Mouse (Mus musculus): ENCODE data around the gene Cenpk. TPM values are rescaled to one million over a fixed set of nuclear protein-coding genes. Genes with fewer than 3 reads are reported as not detected.
A peak's percentile ranks its signal among the peaks of the same experiment; 100 is the strongest.
"Not testable (repeated sequence)": the region's sequence is repeated elsewhere in the genome, so short reads cannot be mapped to it uniquely, and the experiment has no call there.

The Cenpk gene
- under 1 TPM in 3 of 4 experiments, not detected in 1; 0.19 to 0.43 (median 0.34) TPM for total RNA-seq (2022)

- peak; percentile 84 to 88 for DNase-seq (ENCODE audit: low spot score in 2 of 2)
Measured at GRCm38 (mm10) chr13:104228384-104229066, at the start of gene Cenpk, which contains the start of gene Ppwd1. Cenpk (plus strand) TSS chr13:104228611. Ppwd1 (minus strand) TSS chr13:104228843.

GRCm38 (mm10) chr13:104178650-104179121, 49.7 kb upstream of the Cenpk start, which contains the start of gene Trim23:
Trim23 (plus strand) TSS chr13:104178797.
- peak; percentile 93 to 98 for DNase-seq (ENCODE audit: low spot score in 2 of 2)

- no peak for DNase-seq (ENCODE audit: low spot score in 2 of 2)
Measured at GRCm38 (mm10) chr13:104179176-104179888, 49.1 kb upstream of the Cenpk start.

- no peak for DNase-seq (ENCODE audit: low spot score in 2 of 2)
Measured at GRCm38 (mm10) chr13:104187357-104187756, 41.1 kb upstream of the Cenpk start.

- DNase-seq (ENCODE audit: low spot score in 2 of 2): not testable (repeated sequence)
Measured at GRCm38 (mm10) chr13:104195891-104196290, 32.5 kb upstream of the Cenpk start.

GRCm38 (mm10) chr13:104204313-104204712, 24.1 kb upstream of the Cenpk start:
- no peak for DNase-seq (ENCODE audit: low spot score in 2 of 2)

DNA sequence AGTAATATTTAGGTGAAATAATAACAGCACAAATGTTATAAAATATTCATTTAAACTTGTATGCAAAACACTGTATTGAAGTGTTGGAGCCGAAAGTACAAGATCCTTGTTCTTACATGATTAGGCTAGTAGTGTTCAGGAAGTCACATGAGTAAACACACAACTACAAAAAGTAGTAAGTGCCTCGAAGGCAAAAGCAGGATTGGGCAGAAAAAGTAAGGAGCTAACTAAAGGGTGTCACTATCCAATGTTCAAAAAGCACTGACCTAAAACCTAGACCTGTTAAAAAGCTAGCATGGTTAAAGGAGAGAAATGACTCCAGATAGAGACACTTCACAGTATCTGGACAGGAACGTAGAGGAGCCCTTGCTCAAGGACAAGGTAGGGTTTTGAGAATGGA, 933 bp upstream of the Cenpk start:
- DNase-seq (ENCODE audit: low spot score in 2 of 2): no peak

DNA sequence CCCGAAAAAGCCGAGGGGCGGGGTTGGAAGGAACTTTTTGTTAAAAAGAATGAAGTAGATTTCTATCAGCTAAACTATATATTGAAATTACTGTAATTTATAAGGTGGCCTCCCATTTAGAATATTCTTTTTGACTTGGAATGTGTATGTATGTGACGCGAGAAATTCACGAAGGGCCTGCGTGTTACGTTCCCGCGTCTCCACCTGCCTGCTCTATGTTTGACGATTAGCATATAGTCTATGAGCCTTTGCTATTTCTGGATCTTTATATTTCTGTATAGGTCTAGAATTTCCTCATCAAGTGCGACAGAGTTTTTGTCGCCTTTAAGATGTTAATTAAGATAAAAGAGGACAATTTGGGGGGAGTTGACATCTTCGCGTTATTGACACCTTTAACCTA, 770 bp downstream of the Cenpk start:
- no peak for DNase-seq (ENCODE audit: low spot score in 2 of 2)

DNA sequence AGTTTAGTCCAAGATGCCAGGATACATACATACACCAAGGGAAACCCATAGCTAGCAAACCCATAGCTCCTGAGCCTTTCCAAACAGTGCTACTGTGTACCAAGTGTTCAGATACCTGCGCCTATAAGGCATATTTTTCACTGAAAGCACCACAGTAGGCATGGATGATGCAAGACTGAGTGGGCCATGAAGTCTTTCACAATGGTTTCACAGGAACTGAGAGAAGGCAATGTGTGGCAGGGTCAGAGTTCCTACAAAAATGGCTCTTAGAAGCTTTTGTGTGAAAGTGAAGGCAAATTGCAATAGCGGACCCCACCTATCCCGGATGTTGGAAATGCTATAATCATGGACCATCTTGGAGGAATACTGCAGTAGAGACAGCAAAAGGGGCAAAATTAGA, 30.6 kb downstream of the Cenpk start:
- DNase-seq (ENCODE audit: low spot score in 2 of 2): no peak

DNA sequence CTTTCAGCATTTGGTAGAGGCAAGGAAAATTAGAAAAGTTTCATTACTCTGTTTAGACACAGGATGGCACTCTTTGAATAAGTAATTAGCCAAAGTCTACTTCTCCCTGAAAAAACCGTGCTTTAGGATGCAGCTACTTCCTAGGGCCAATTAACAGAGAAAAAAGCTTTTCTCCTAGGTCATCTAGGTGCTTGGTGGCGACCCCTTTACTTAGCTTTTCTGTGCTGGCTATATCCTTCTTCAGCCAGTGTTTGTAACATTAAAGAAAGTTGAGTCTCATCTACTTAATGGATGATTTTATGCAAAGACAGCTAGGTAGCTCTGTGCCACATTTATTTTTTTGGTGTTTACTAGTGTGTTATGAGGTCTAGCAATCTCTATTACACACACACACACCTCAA, 56.6 kb downstream of the Cenpk start:
- no peak for DNase-seq (ENCODE audit: low spot score in 2 of 2)

- DNase-seq (ENCODE audit: low spot score in 2 of 2): no peak
Measured at GRCm38 (mm10) chr13:104285737-104286311, 57.4 kb downstream of the Cenpk start.

GRCm38 (mm10) chr13:104286336-104286735, 57.9 kb downstream of the Cenpk start:
- no peak for DNase-seq (ENCODE audit: low spot score in 2 of 2)

GRCm38 (mm10) chr13:104286897-104287309, 58.5 kb downstream of the Cenpk start:
- peak; percentile 86 to 87 for DNase-seq (ENCODE audit: low spot score in 2 of 2)

- DNase-seq (ENCODE audit: low spot score in 2 of 2): no peak
Measured at GRCm38 (mm10) chr13:104287366-104288225, 59.2 kb downstream of the Cenpk start, which contains the start of gene Adamts6. Adamts6 (plus strand) TSS chr13:104287835.

- DNase-seq (ENCODE audit: low spot score in 2 of 2): peak; percentile 35 to 49
Measured at GRCm38 (mm10) chr13:104288226-104288859, 59.9 kb downstream of the Cenpk start.

GRCm38 (mm10) chr13:104289176-104289575, 60.8 kb downstream of the Cenpk start:
- DNase-seq (ENCODE audit: low spot score in 2 of 2): no peak

- no peak for DNase-seq (ENCODE audit: low spot score in 2 of 2)
Measured at GRCm38 (mm10) chr13:104295472-104295871, 67.1 kb downstream of the Cenpk start.
